Mouse (Mus musculus): ENCODE data around the gene Dpp8. TPM values are rescaled to one million over a fixed set of nuclear protein-coding genes. Genes with fewer than 3 reads are reported as not detected.
"Not testable (repeated sequence)": the region's sequence is repeated elsewhere in the genome, so short reads cannot be mapped to it uniquely, and the experiment has no call there.

Gene Dpp8
- 10 to 100 TPM; 91.8 to 92.9 TPM for total RNA-seq (2021)
- long read RNA-seq, experiment 1, full-length matches to known transcripts = 29 of 46 reads
- long read RNA-seq, experiment 1, partial matches to known transcripts = 5 of 46 reads
- long read RNA-seq, experiment 1, other reads (novel, unspliced or antisense) = 12 of 46 reads
- long read RNA-seq, experiment 2, full-length matches to known transcripts = 59 of 91 reads
- long read RNA-seq, experiment 2, partial matches to known transcripts = 18 of 91 reads
- long read RNA-seq, experiment 2, other reads (novel, unspliced or antisense) = 14 of 91 reads

DNA sequence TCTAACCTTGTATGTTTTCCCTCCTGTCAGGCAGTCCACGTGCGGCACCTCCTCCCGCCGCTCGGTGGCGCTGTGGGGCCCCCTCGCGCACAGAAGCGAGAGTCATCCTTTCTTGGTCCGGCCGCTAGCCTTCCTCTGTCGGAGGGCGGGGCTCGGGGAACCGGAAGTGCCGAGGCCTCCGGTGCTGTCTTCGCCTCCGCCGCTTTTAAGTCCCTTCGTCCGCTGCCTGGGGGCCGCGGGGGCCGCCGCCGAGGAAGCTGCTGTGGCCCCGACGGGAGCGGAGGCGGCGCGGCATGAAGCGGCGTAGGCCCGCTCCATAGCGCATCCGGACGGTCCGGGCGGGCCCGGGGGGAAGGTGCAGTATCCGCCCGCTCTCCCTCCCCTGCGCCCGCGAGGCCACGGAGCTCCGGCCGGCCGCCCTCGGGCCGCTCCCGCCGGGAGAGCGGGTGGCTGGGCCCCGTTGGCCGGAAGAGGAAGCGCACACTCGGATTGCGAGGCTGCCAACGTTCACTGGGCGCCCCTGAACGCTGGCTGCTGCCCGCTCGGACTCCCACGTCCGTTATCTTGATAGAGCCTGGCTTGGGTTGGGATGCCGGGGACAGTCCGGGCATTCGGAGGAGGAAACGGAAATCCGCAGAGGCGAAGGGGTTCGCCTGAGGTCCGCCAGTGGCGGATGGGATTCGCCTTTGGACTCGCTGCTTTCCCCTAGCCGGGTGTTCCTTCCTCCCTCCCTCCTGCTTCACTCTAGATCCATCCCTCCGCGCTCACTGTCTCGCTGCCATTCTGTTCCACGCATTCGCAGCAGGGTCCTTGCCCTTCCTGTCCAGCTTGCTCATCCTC is at the start of gene Dpp8:
TSS of gene Dpp8 (plus strand) at position 146 of the 840 bp plus-strand sequence.
- peak; percentile 92 for DNase-seq (ENCODE audit: low spot score in 2 of 2)

DNA sequence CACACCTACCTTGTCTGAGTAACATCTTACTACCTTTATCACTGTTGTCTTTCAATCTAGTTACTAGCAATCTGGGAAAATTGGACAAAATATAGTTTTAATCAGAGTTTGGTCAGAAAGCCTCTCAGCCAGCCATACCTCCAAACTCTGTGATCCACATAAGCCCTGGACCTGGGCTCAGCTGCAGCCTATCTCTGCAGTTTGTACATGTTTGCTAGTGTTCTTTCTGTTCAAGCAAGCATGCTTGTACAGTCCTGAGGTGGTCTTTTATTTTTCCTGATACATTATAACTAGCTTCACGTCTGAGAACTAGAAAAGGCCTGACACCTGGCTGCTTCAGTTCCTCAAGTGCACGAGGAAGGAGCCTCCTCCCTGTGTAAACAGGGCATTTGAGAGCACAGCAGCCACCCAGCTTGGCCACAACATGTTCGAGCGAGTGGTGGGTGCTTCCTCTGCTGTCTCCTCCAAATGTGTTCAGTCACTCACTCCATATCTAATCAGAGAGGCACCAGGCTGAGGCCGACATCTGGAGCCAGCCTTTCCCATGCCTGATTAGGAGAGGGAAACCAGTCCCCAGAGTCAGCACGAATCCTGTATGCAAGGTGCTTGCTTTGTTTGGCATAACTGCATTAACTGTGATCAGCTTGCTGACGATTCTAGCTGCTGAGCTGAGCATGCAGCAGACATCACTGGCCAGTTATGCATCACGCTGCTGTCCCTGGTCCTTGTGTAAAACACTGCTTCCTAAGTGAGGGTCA is 47.0 kb upstream of the Dpp8 start:
- DNase-seq (ENCODE audit: low spot score in 2 of 2) = no peak

DNA sequence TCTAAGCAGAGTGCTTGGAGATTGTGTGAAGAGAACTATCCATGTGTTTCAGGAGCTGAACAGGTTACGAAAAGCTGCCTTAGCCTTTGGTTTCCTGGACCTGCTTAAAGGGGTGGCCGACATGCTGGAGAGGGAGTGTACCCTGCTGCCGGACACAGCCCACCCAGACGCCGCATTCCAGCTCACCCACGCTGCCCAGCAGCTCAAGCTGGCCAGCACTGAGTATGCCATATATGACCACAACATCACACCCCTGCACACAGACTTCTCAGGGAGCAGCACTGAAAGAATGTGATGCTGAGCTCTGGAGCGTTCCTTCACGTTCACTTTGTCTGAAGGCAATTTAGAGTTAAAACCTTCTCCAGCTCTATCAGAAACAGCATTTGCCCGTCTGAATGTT is 46.4 kb upstream of the Dpp8 start:
- DNase-seq (ENCODE audit: low spot score in 2 of 2) = no peak

DNA sequence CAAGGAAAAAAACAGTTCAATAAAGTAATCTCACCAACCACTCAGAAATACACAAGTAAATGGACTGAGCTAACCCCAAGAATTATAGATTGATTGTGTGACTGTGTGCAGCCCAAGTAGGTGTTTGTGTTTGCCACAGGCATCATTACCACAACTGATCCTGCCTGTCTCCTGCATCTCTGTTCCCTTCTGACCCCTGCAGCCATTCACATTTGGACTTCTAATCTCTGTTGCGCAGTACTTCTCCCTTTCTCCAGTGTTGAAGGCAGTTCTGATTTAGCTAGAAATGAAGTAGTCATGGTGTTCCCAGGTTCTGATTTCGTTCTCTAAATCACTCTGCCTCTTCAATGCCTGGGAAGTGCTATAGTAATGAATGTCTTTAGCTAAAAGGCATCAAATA is 44.6 kb upstream of the Dpp8 start:
- DNase-seq (ENCODE audit: low spot score in 2 of 2) = no peak

DNA sequence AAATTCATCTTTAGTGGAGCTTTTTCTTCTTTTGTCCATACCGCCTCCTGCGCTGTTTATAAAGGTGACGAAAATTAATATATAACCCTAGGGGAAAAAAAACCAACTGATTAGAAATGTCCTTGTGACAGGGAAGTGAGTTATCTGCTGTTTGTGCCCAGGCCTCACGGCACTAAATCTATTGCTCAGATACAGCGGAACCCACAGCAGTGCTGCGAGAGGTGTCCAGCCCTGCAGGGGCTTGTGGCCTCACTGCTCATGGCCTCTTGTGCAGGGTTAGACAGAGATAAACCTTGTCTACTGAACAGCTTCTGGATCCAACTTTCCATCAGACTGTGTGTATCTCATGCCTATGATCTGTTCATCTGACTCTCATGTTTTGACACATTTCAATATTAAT is 43.8 kb upstream of the Dpp8 start:
- DNase-seq (ENCODE audit: low spot score in 2 of 2) = no peak

DNA sequence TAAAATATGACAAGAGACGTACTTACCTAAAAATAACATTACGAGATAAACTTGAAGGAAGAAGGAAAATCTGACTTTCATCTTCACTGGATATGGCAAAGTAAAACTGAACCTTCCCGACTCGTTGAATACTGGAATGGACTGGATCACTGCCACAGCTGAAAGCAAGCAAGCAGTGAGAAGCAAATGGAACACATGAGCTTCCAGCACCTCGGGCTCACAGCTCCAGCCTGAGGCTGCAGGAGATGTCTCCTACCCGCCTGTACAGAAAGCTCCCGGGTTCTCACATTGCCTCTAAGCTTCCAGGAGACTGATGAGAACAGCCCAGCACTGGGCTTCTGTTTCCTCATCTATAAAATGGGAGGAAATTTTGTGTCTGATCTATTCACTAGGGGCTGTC is 41.9 kb upstream of the Dpp8 start:
- no peak for DNase-seq (ENCODE audit: low spot score in 2 of 2)

DNA sequence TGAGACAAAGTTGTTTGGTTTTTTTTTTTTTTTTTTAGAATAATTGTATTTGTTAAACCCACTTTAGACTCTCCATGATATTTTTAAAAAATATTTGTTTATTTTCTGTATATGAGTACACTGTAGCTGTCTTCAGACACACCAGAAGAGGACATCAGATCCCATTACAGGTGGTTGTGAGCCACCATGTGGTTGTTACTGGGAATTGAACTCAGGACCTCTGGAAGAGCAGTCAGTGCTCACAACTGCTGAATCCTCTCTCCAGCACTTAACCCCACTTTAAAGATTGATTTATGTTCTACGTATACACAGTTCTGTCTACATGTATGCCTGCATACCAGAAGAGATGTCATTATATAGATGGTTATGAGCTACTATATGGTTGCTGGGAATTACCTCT is 36.8 kb upstream of the Dpp8 start:
- DNase-seq (ENCODE audit: low spot score in 2 of 2) = not testable (repeated sequence)

DNA sequence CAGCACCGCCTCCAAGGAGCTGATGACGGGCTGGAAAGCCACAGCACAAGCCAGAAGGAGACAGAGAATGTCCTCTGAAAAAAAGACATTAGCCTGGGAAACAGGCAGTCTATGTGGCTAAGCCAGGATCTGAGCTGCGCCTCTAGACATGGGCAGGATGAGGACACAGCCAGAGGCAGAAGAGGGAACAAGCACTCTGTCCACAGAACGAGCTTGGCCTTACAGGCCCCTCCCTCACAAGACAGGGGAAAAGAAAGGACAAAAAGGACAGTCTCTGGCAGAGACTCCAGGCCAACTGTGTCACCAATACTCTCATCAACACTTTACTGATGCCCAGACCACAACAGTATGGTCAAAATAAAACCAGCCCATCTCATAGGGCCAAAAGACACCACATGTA is 30.7 kb upstream of the Dpp8 start:
- no peak for DNase-seq (ENCODE audit: low spot score in 2 of 2)

DNA sequence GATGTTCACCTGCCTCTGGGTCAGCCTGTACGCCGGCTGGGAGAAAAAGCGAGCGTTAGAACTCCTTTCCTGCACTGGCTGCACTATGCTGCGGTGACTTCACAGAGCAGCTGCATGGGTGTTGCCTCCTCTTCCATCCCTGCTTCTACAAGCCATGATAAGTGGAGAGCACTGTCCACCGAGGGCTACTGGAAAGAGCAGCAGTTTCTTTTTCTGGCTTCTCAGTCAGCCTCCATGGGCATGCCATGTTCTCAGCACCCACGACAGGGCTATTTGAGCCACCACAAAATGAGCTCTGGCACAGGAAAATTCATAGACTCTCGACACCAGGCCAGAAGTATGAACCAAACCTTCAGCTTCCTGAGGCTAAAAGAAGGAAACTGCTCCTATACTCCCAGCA is 26.5 kb upstream of the Dpp8 start:
- no peak for DNase-seq (ENCODE audit: low spot score in 2 of 2)

DNA sequence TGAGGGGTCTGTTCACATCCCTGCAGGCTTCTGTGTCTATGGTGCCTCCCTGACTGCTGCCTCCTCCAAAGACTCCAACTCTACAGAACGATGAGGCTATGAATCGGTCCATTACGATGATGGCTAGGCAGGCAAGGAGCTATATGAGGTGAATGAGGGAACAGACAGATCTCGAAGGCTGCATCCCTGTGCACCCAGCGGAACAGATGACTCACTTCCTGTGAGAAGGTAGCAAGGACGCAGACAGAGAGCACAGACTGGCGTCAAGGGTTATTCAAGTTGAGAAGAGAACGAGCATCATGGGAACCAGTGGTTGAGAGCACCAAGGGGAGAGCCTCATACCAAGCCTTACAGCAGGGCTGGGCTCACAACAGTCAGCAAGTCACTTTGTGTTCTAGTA is 21.6 kb upstream of the Dpp8 start:
- no peak for DNase-seq (ENCODE audit: low spot score in 2 of 2)

DNA sequence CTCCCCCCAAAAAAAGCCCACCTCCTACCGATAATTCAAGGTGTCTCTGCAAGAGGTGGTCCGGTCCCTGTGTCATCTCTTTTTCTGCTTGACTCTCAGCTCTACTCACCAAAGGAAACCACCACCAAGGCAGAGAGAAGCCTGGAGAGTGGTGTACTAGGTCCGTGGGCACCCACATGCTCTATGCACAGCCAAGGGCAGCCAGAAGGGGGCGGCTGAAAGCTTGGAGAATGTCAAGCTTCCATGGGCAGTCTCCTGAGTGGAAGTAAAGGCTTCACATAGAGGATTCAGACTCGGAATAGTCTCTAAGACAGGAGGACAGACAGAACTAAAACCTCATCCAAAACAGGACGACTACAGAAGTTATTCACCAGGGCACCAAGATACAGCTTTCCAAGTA is 20.9 kb upstream of the Dpp8 start:
- DNase-seq (ENCODE audit: low spot score in 2 of 2) = peak; percentile 54 to 58

DNA sequence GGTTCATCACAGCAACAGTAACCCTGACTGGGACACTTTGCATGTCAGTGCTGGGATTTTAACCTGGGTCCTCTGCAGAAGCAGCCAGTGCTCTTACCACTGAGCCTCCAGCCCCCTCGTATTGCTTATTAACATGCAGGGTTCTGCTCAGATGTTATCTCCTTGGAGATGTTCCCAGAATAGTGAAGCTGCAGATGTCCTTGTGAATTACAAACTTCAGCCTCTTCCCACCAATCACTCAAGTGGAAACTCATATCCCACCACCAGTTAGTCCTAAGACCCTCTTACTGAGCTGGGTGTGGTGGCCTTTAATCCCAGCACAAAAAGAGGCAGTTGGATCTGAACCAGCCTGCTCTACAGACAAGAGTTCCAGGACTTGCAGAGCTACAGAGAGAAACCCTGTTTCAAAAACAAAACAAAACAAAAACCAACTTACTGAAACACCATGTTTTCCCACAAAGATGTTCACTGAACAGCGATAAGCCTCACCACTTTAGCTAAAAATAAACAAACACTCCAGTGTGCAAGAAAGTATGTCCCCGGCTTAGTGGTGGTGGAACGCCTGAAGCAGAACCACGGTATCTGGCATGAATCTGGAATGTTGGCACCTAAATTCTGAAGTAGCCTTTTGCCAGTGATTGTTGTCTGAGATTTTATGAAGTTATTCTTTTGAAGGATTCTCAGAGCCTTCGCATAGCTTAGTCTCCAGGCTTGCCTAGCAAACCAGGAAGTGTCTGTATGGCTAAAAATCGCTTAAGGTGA is 16.6 kb upstream of the Dpp8 start:
- no peak for DNase-seq (ENCODE audit: low spot score in 2 of 2)

DNA sequence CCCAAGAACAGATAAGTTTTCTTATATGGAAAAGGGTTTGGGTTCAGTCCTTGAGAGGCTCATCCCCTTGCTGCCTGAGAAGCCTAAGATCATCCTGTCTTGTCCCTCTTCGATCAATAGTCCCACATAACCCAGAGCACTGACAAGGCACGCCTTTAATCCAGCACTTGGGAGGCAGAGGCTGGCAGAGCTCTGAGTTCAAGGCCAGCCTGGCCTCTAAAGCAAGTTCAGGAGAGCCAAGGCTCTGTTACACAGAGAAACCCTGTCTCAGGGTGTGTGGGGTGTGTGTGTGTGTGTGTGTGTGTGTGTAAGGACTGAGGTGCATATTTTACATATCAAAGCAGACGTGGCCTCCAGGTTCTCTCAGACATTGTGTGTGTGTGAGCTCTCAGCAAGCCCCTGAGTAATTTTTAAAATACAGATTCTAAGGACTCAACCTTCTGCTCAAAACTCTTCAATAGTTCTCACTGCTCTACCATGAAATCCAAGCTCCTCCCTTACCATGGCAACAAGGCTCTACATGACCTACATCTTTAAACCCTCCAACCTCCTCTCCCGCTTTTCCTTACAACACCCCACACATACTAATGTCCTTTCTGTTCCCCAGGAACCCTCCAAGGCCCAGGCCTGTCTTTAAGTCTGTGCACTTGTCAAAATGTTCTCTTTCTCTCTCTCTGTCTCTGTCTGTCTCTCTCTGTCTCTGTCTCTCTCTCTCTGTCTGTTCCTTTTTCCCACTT is 15.8 kb upstream of the Dpp8 start:
- no peak for DNase-seq (ENCODE audit: low spot score in 2 of 2)

DNA sequence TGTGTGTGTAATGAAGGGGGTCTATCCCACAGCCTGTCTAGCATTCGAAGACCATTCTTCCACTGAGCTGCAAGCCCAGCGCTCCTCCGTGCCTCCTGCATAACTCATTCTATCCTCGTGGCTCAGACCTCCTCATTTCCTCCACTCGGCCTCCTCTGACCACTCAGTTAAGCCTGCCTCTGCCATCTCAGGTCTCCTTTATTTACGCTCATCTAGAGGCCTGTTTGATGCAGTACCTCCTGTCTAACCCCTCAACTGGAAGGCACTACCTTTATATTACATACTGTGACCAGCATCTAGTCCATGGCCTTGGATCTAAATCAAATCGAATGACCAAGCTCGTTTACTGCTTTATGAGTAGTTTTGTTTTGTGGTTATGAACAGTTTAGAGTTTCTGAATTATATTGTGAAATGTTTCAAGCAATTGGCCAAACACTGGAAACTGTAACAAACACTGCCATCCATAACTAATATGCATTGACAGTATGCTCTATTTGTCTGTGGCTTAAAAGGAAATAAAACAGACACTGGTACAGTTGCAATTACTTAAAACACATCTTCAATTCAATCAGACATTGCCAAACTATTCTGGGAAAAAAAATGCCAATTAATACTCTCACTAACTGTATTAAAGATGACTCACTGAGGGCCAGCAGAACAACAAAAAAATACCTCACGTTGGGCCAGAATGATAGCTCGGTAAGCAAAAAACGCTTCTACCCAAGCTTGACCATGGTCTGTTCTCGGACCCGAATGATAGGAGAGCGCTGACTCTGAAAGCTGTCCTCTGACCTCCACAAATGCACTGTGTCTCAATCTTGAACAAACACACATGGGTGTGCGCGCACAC is 15.0 kb upstream of the Dpp8 start:
- DNase-seq (ENCODE audit: low spot score in 2 of 2) = no peak

DNA sequence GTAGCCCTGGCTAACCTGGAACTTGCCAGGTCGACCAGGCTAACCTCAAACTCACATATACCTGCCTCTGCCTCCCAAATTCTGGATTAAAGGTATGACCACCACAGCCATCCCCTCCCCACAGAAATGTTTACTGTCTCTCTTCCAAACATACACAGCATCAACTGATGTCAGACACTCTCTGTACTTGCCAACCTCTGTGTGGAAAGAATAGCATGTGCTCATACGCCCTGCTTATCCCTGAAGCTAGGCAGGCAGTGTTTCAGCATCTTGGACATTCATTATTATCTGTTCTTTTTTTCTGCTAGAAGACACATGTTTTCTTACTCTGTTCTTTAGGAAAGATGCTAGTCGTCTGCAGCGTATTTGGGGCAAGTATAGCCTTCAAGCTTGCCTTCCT is 14.3 kb upstream of the Dpp8 start:
- DNase-seq (ENCODE audit: low spot score in 2 of 2) = no peak

DNA sequence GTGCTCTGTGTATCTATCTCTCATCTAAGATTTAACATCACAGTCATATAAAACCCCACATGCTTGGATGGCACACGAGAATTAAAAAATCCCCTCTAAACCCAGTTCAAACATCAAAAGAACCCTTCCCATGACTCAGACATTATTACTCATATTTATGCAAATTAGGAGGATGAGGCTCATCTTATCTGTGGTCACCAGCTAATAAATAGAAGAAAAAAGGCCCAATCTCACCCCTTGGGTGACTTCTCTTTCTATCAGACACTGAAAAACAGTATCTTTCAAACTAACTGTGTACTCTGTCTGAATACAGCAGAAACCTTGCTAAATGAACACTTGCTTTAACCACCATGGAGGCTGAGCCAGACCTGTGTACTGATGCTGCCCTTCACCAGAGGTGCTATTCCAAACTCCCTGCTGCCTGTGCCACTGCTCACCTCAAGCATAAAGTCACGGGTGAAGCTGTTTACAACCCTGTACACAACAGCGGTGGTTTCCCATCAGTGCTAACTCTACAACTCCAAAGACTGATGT is 13.6 kb upstream of the Dpp8 start:
- DNase-seq (ENCODE audit: low spot score in 2 of 2) = no peak

DNA sequence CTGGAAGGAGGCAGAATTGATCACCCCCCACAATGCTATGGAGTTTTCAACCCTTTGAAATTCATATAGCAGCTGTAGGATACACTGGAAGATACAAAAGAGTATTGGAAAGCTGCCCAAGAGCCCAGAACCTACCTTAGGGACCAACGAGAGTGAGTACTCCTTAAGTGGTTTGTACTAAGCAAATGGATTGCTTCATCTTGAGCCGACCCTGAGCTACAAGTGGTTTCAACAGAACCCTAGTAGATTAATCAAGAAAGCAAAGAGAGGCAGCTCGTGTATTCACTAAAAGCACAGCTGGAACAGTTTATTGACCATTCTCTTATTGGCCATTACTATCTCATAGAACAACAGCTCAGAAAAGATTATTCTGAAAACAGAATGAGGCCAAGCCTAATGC is 13.1 kb upstream of the Dpp8 start:
- no peak for DNase-seq (ENCODE audit: low spot score in 2 of 2)

DNA sequence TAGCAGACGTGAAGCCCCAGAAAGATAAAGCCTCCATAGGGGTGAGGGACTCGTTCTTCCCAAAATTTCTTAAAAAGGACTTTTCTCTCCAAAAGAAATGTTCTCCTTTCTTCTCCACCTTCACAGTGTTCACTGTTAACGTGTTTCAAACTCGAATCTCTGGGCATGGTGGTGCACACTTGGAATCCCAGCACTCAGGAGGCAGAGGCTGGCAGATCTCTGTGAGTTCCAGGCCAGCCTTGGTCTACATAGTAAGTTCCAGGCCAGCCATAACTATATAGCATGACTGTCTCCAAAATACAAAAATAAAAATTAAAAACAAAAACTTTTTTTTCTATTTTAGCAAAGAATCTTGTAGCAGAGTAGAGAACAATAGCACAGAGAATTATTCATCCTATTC is 12.1 kb upstream of the Dpp8 start:
- no peak for DNase-seq (ENCODE audit: low spot score in 2 of 2)
